Mouse (Mus musculus) limb, embryonic 14.5 days (tissue): Measurements from ENCODE around the gene Mgp. TPM values are rescaled to one million over a fixed set of nuclear protein-coding genes. Genes with fewer than 3 reads are reported as not detected.

ENCODE experiments used
- ATAC-seq: fragments of 200-750 bp; cut with Nextera tagmentation; 2 replicates; pipeline ENCODE4 v1.8.0; 2017; ENCODE audit warnings: low read depth, moderate number of reproducible peaks, moderate TSS enrichment; ENCODE audit not compliant: low FRiP score
- DNase-seq: peaks from one replicate; pipeline ENCODE4 v3.0.0-alpha.2; 2015; ENCODE audit warnings: low spot score
- H3K27ac ChIP-seq: fragments of 300-500 bp; sonication (generic); replicated peaks from 2 replicates; pipeline ENCODE4 v1.5.1; 2014; ENCODE audit warnings: low read depth, mild to moderate bottlenecking, low read length, moderate library complexity, mixed read lengths
- H3K27me3 ChIP-seq: fragments of 300-500 bp; sonication (generic); 2 replicates; pipeline ENCODE4 v1.6.1; 2014; ENCODE audit warnings: low read length, mixed read lengths; ENCODE audit not compliant: control insufficient read depth, insufficient read depth
- H3K36me3 ChIP-seq: fragments of 300-500 bp; sonication (generic); 2 replicates; pipeline ENCODE4 v1.6.1; 2014; ENCODE audit warnings: mild to moderate bottlenecking, low read length, moderate library complexity, mixed read lengths; ENCODE audit not compliant: control insufficient read depth, insufficient read depth
- H3K4me1 ChIP-seq: fragments of 300-500 bp; sonication (generic); 2 replicates; pipeline ENCODE4 v1.6.1; 2014; ENCODE audit warnings: antibody characterized with exemption, low read length, mixed read lengths; ENCODE audit not compliant: control insufficient read depth, insufficient read depth
- H3K4me2 ChIP-seq: fragments of 300-500 bp; sonication (generic); replicated peaks from 2 replicates; pipeline ENCODE4 v1.6.1; 2014; ENCODE audit warnings: low read depth, mild to moderate bottlenecking, low read length, moderate library complexity; ENCODE audit not compliant: severe bottlenecking
- H3K4me3 ChIP-seq: fragments of 300-500 bp; sonication (generic); replicated peaks from 2 replicates; pipeline ENCODE4 v1.5.1; 2014; ENCODE audit warnings: low read length
- H3K9ac ChIP-seq: fragments of 300-500 bp; sonication (generic); 2 replicates; pipeline ENCODE4 v1.6.1; 2014; ENCODE audit warnings: mild to moderate bottlenecking, low read depth, low read length, moderate library complexity; ENCODE audit not compliant: severe bottlenecking
- H3K9me3 ChIP-seq: fragments of 300-500 bp; sonication (generic); 2 replicates; pipeline ENCODE4 v1.6.1; 2016; ENCODE audit warnings: low read length; ENCODE audit not compliant: control insufficient read depth
- POLR2A ChIP-seq: fragments of 200-500 bp; IDR thresholded peaks from 2 replicates; pipeline ENCODE4 v1.8.0; 2012; ENCODE audit warnings: inconsistent platforms, mild to moderate bottlenecking, moderate library complexity, borderline replicate concordance; ENCODE audit not compliant: insufficient read depth, insufficient read length; ENCODE audit errors: extremely low read depth
- WGBS: fragments of 180-500 bp; shearing (Covaris S2); extraction: QIAGEN DNeasy Blood & Tissue Kit; methylation state at CpG from one replicate; pipeline ENCODE4 v1.1.7; 2014; 5-methylcytosine and 5-hydroxymethylcytosine counted together
- polyA plus RNA-seq, 2 experiments: library from polyadenylated mRNA; depleted of rRNA in 1 of 2; stranded (reverse) in 1 of 2; unstranded in 1 of 2; fragments of >200 nt; fragmentation: Nextera tagmentation in 1 of 2; extraction: Ambion mirVana in 1 of 2; gene quantifications; 2 replicates each; pipeline versions ENCODE4 v1.2.1 to v1.2.3; 2012 to 2014

The Mgp gene
- polyA plus RNA-seq, 2 experiments: 360 to 645 TPM

GRCm38 (mm10) chr6:136831712-136832111 lies 43.9 kb downstream of the Mgp start:
- H3K4me1 ChIP-seq: 0 out of 2 replicates have a peak, but pooled peaks cover 3% of the 10 kb centered on the region
- H3K36me3 ChIP-seq: no peaks in the 10 kb centered on the region
- no peak overlapping the region for H3K4me2 ChIP-seq
- H3K27ac ChIP-seq: no peak overlapping the region
- no peak for DNase-seq
- no peaks in the 10 kb centered on the region for H3K27me3 ChIP-seq
- no peaks in the 10 kb centered on the region for H3K9me3 ChIP-seq
- TF ChIP-seq POLR2A: no peak
- H3K4me3 ChIP-seq: no peak overlapping the region
- ATAC-seq: no peak
- H3K9ac ChIP-seq: no peak overlapping the region
- WGBS: 63% methylated on average over 5 of the region's 5 CpGs

- Histone ChIP-seq H3K9ac (peak overlapping the region; percentile 55), H3K4me3 (peak overlapping the region; percentile 100)
- no peak for TF ChIP-seq POLR2A
These were observed 46.9 kb downstream of the Mgp start for GRCm38 (mm10) chr6:136828681-136829080.

GRCm38 (mm10) chr6:136827881-136828561 lies 47.6 kb downstream of the Mgp start, which contains the start of gene Wbp11:
Wbp11 (minus strand) TSS chr6:136828233.
- under 1% methylated on average over 40 of the region's 45 CpGs for WGBS
- H3K4me1 ChIP-seq: 0 out of 2 replicates have a peak, but pooled peaks cover 3% of the 10 kb centered on the region

More at GRCm38 (mm10) chr6:136828681-136829080, 46.9 kb downstream of the Mgp start:
- Histone ChIP-seq H3K4me2 (peak overlapping the region; percentile 50), H3K27ac (peak overlapping the region; percentile 82), H3K36me3 (peaks cover 19% of the 10 kb centered on the region), H3K4me1 (0 out of 2 replicates have a peak, but pooled peaks cover 3% of the 10 kb centered on the region), H3K27me3 (no peaks in the 10 kb centered on the region), H3K9me3 (no peaks in the 10 kb centered on the region)
- WGBS: 33% methylated on average over 4 of the region's 4 CpGs
- no peak for DNase-seq
- ATAC-seq: no peak

DNA sequence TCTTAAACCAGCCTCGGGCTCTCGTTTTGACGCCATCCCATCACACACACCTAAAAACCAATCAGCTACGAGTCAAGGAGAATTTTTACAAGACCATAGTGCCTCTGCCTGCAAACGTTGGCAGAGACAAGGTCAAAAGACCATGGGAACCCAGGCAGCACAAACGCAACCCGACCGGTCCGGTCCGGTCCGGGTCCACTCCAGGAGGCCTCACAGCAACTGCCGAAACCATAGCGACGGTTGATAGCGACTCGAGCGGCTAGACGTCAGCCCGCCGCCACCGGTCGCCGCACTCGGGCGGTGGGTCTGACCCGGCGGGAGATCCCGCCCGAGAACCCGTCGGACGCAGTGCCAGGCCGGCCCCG lies 48.1 kb downstream of the Mgp start, which contains the start of gene BC049715:
Gene BC049715 (plus strand): TSS at position 111 of the 365 bp plus-strand sequence.
- no peak for TF ChIP-seq POLR2A
- H3K4me1 ChIP-seq: 0 out of 2 replicates have a peak, but pooled peaks cover 3% of the 10 kb centered on the region
- peak within 1 kb of the TSS; percentile 99 for H3K9ac ChIP-seq
- peaks cover 28% of the 10 kb centered on the region for H3K36me3 ChIP-seq
- H3K27me3 ChIP-seq: no peaks in the 10 kb centered on the region
- H3K4me2 ChIP-seq: peak within 1 kb of the TSS; percentile 61
- no peaks in the 10 kb centered on the region for H3K9me3 ChIP-seq
- DNase-seq (no peak), ATAC-seq (no peak)
- H3K4me3 ChIP-seq: peak within 1 kb of the TSS; percentile 100
- WGBS: under 1% methylated on average over 33 of the region's 34 CpGs
- H3K27ac ChIP-seq: peak within 1 kb of the TSS; percentile 82

More at GRCm38 (mm10) chr6:136827881-136828561, 47.6 kb downstream of the Mgp start, which contains the start of gene Wbp11:
- H3K4me2 ChIP-seq: peak within 1 kb of the TSS; percentile 61
- ATAC-seq (peak; percentile 100), DNase-seq (peak; percentile 99)
- H3K36me3 ChIP-seq: peaks cover 23% of the 10 kb centered on the region
- TF ChIP-seq POLR2A: peak; percentile 91; the same call in 1 of the 2 replicates
- H3K4me3 ChIP-seq: peak within 1 kb of the TSS; percentile 100
- H3K27me3 ChIP-seq: no peaks in the 10 kb centered on the region
- H3K27ac ChIP-seq: peak within 1 kb of the TSS; percentile 82
- peak within 1 kb of the TSS; percentile 99 for H3K9ac ChIP-seq
- no peaks in the 10 kb centered on the region for H3K9me3 ChIP-seq

GRCm38 (mm10) chr6:136827116-136827515 lies 48.5 kb downstream of the Mgp start:
- Histone ChIP-seq H3K4me2 (peak overlapping the region; percentile 61), H3K9ac (peak overlapping the region; percentile 99), H3K36me3 (peaks cover 31% of the 10 kb centered on the region), H3K27me3 (no peaks in the 10 kb centered on the region), H3K9me3 (no peaks in the 10 kb centered on the region), H3K4me3 (peak overlapping the region; percentile 100), H3K27ac (no peak overlapping the region), H3K4me1 (0 out of 2 replicates have a peak, but pooled peaks cover 3% of the 10 kb centered on the region)
- no peak for TF ChIP-seq POLR2A
- no peak for ATAC-seq
- DNase-seq: no peak
- 12% methylated on average over 7 of the region's 7 CpGs for WGBS
